Mouse (Mus musculus): ENCODE measurements at regions not wholly inside any gene's neighbourhood (a gene's known extent, or its start where the extent isn't known, plus 50 kb on each side); places are given as distances from the start of the nearest gene placed in this dataset.

- H3K36me3 ChIP-seq = no peaks in the 10 kb centered on the region
- no peak overlapping the region for H3K27ac ChIP-seq
- no peak for ATAC-seq (ENCODE audit: insufficient number of reproducible peaks, insufficient read depth, low FRiP score, low TSS enrichment, low read depth)
- no peaks in the 10 kb centered on the region for H3K27me3 ChIP-seq
- WGBS = 89% methylated on average over 1 of the region's 1 CpGs
- peaks cover 4% of the 10 kb centered on the region for H3K4me1 ChIP-seq
- H3K9ac ChIP-seq = no peak overlapping the region
- no peaks in the 10 kb centered on the region for H3K9me3 ChIP-seq
- no peak overlapping the region for H3K4me2 ChIP-seq
- H3K4me3 ChIP-seq = no peak overlapping the region
These were observed 643.3 kb upstream of the Nrp1 start for GRCm38 (mm10) chr8:127715097-127715496.

GRCm38 (mm10) chr8:127717969-127718368, 640.4 kb upstream of the Nrp1 start:
- H3K9me3 ChIP-seq = no peaks in the 10 kb centered on the region
- ATAC-seq (ENCODE audit: insufficient number of reproducible peaks, insufficient read depth, low FRiP score, low TSS enrichment, low read depth) = no peak

GRCm38 (mm10) chr8:127719881-127720280, 638.5 kb upstream of the Nrp1 start:
- Histone ChIP-seq H3K4me1 (peaks cover 12% of the 10 kb centered on the region), H3K4me2 (no peak overlapping the region)
- 39% methylated on average over 6 of the region's 6 CpGs for WGBS

More at GRCm38 (mm10) chr8:127717969-127718368, 640.4 kb upstream of the Nrp1 start:
- no peak overlapping the region for H3K4me2 ChIP-seq
- H3K9ac ChIP-seq = no peak overlapping the region
- H3K4me1 ChIP-seq = peaks cover 15% of the 10 kb centered on the region
- no peak overlapping the region for H3K4me3 ChIP-seq
- no peaks in the 10 kb centered on the region for H3K36me3 ChIP-seq
- H3K27me3 ChIP-seq = peaks cover 5% of the 10 kb centered on the region; the same call in 1 of the 2 replicates
- H3K27ac ChIP-seq = no peak overlapping the region

GRCm38 (mm10) chr8:127720593-127721290, 637.7 kb upstream of the Nrp1 start:
- no peak for ATAC-seq (ENCODE audit: insufficient number of reproducible peaks, insufficient read depth, low FRiP score, low TSS enrichment, low read depth)
- Histone ChIP-seq H3K27ac (no peak overlapping the region), H3K36me3 (no peaks in the 10 kb centered on the region), H3K4me2 (no peak overlapping the region), H3K4me3 (no peak overlapping the region), H3K9me3 (no peaks in the 10 kb centered on the region), H3K27me3 (peaks cover 5% of the 10 kb centered on the region; the same call in 1 of the 2 replicates), H3K4me1 (peaks cover 12% of the 10 kb centered on the region), H3K9ac (no peak overlapping the region)
- WGBS = 35% methylated on average over 6 of the region's 6 CpGs

More at GRCm38 (mm10) chr8:127719881-127720280, 638.5 kb upstream of the Nrp1 start:
- ATAC-seq (ENCODE audit: insufficient number of reproducible peaks, insufficient read depth, low FRiP score, low TSS enrichment, low read depth) = no peak
- no peak overlapping the region for H3K4me3 ChIP-seq
- peaks cover 5% of the 10 kb centered on the region; the same call in 1 of the 2 replicates for H3K27me3 ChIP-seq
- no peaks in the 10 kb centered on the region for H3K9me3 ChIP-seq
- no peak overlapping the region for H3K9ac ChIP-seq
- H3K27ac ChIP-seq = no peak overlapping the region
- no peaks in the 10 kb centered on the region for H3K36me3 ChIP-seq

- Histone ChIP-seq H3K36me3 (no peaks in the 10 kb centered on the region), H3K9me3 (no peaks in the 10 kb centered on the region), H3K27me3 (peaks cover 5% of the 10 kb centered on the region; the same call in 1 of the 2 replicates), H3K4me1 (peaks cover 12% of the 10 kb centered on the region), H3K9ac (no peak overlapping the region), H3K27ac (no peak overlapping the region), H3K4me3 (no peak overlapping the region), H3K4me2 (no peak overlapping the region)
- ATAC-seq (ENCODE audit: insufficient number of reproducible peaks, insufficient read depth, low FRiP score, low TSS enrichment, low read depth) = no peak
- WGBS = 65% methylated on average over 1 of the region's 1 CpGs
These were observed 636.8 kb upstream of the Nrp1 start for GRCm38 (mm10) chr8:127721624-127722023.

GRCm38 (mm10) chr8:127734059-127734458, 624.3 kb upstream of the Nrp1 start:
- 89% methylated on average over 3 of the region's 3 CpGs for WGBS
- peaks cover 10% of the 10 kb centered on the region; the same call in 1 of the 2 replicates for H3K27me3 ChIP-seq
- no peak overlapping the region for H3K4me2 ChIP-seq

GRCm38 (mm10) chr8:127742236-127742635, 616.2 kb upstream of the Nrp1 start:
- Histone ChIP-seq H3K4me2 (no peak overlapping the region), H3K4me3 (no peak overlapping the region), H3K27me3 (peaks cover 13% of the 10 kb centered on the region), H3K9me3 (no peaks in the 10 kb centered on the region), H3K36me3 (no peaks in the 10 kb centered on the region), H3K9ac (no peak overlapping the region), H3K27ac (no peak overlapping the region), H3K4me1 (peaks cover 13% of the 10 kb centered on the region; the same call in 1 of the 2 replicates)
- WGBS = 52% methylated on average over 6 of the region's 6 CpGs
- no peak for ATAC-seq (ENCODE audit: insufficient number of reproducible peaks, insufficient read depth, low FRiP score, low TSS enrichment, low read depth)

More at GRCm38 (mm10) chr8:127734059-127734458, 624.3 kb upstream of the Nrp1 start:
- Histone ChIP-seq H3K4me1 (0 out of 2 replicates have a peak, but pooled peaks cover 9% of the 10 kb centered on the region), H3K4me3 (no peak overlapping the region), H3K36me3 (no peaks in the 10 kb centered on the region), H3K27ac (no peak overlapping the region), H3K9me3 (no peaks in the 10 kb centered on the region), H3K9ac (no peak overlapping the region)
- ATAC-seq (ENCODE audit: insufficient number of reproducible peaks, insufficient read depth, low FRiP score, low TSS enrichment, low read depth) = no peak

GRCm38 (mm10) chr8:127745221-127745620, 613.2 kb upstream of the Nrp1 start:
- H3K27me3 ChIP-seq = peaks cover 12% of the 10 kb centered on the region
- H3K27ac ChIP-seq = no peak overlapping the region
- no peak for ATAC-seq (ENCODE audit: insufficient number of reproducible peaks, insufficient read depth, low FRiP score, low TSS enrichment, low read depth)
- no peaks in the 10 kb centered on the region for H3K36me3 ChIP-seq
- H3K4me1 ChIP-seq = peaks cover 4% of the 10 kb centered on the region; the same call in 1 of the 2 replicates
- no peak overlapping the region for H3K4me2 ChIP-seq
- no peak overlapping the region for H3K9ac ChIP-seq
- no peaks in the 10 kb centered on the region for H3K9me3 ChIP-seq
- WGBS = 69% methylated on average over 4 of the region's 4 CpGs
- H3K4me3 ChIP-seq = no peak overlapping the region

GRCm38 (mm10) chr8:127746456-127746855, 611.9 kb upstream of the Nrp1 start:
- Histone ChIP-seq H3K4me2 (no peak overlapping the region), H3K9ac (no peak overlapping the region), H3K9me3 (no peaks in the 10 kb centered on the region), H3K4me1 (peaks cover 4% of the 10 kb centered on the region; the same call in 1 of the 2 replicates), H3K27ac (no peak overlapping the region), H3K36me3 (no peaks in the 10 kb centered on the region), H3K27me3 (peaks cover 8% of the 10 kb centered on the region; the same call in 1 of the 2 replicates), H3K4me3 (no peak overlapping the region)
- ATAC-seq (ENCODE audit: insufficient number of reproducible peaks, insufficient read depth, low FRiP score, low TSS enrichment, low read depth) = no peak
- WGBS = 57% methylated on average over 8 of the region's 8 CpGs

- H3K4me1 ChIP-seq = peaks cover 4% of the 10 kb centered on the region; the same call in 1 of the 2 replicates
- H3K9me3 ChIP-seq = no peaks in the 10 kb centered on the region
- H3K27me3 ChIP-seq = peaks cover 4% of the 10 kb centered on the region; the same call in 1 of the 2 replicates
- no peak overlapping the region for H3K4me3 ChIP-seq
- WGBS = 78% methylated on average over 5 of the region's 5 CpGs
- no peak for ATAC-seq (ENCODE audit: insufficient number of reproducible peaks, insufficient read depth, low FRiP score, low TSS enrichment, low read depth)
- H3K9ac ChIP-seq = no peak overlapping the region
- H3K36me3 ChIP-seq = no peaks in the 10 kb centered on the region
- no peak overlapping the region for H3K27ac ChIP-seq
- H3K4me2 ChIP-seq = no peak overlapping the region
These were observed 605.5 kb upstream of the Nrp1 start for GRCm38 (mm10) chr8:127752871-127753270.

- 86% methylated on average over 5 of the region's 5 CpGs for WGBS
- ATAC-seq (ENCODE audit: insufficient number of reproducible peaks, insufficient read depth, low FRiP score, low TSS enrichment, low read depth) = no peak
- no peaks in the 10 kb centered on the region for H3K9me3 ChIP-seq
- H3K4me1 ChIP-seq = peaks cover 6% of the 10 kb centered on the region; the same call in 1 of the 2 replicates
- H3K27ac ChIP-seq = no peak overlapping the region
- H3K9ac ChIP-seq = no peak overlapping the region
- no peaks in the 10 kb centered on the region for H3K36me3 ChIP-seq
- no peak overlapping the region for H3K4me3 ChIP-seq
- no peak overlapping the region for H3K4me2 ChIP-seq
- no peaks in the 10 kb centered on the region for H3K27me3 ChIP-seq
These were observed 604.4 kb upstream of the Nrp1 start for GRCm38 (mm10) chr8:127753793-127754565.
